Mouse (Mus musculus) lung, postnatal 4 days (tissue): Measurements from ENCODE around the gene Dhrs7c.

Experiments
- DNase-seq, 2 experiments: peaks; one replicate each; pipeline ENCODE4 v3.0.0; 2021

The Dhrs7c gene

DNA sequence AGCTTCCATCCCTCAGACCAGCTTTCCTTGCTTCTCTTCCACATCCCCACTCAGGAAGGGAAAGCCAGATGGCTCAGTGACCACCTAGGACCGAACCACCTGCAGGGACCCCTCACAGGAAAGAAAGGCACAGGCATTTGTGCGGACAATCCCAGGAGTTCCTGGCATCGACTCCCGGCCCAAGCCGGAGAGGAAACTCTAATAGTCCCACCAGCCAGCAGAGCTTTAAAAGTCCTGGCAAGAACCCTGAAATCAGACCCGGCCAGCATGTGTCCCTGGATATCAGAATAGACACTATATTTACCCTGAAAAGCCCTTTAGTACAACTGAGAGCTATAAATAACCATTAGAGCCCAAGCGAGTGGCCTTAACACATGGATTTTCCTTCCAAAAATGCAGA is at the start of gene Dhrs7c:
TSS of gene Dhrs7c (plus strand) at position 257 of the 400 bp plus-strand sequence.
- DNase-seq = no peak

DNA sequence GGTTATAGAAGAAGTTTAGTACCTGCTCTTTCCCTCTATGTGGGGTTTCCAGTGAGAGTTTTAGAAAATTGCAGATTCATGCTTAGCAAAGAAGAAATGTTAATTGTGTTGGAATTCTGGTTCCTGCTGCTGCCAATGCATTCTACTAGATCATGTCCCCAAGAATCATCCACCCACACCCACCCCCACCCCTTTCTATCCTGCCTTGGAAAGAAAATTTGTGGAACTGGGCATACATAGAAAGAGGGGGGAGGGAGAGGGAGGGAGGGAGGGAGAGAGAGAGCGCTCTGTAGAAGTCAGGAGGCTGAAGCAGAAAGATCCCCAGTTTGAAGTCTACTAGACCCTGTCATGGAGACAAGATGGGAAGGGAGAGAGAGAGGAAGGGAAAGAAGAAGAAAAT is 41.7 kb upstream of the Dhrs7c start:
- DNase-seq = no peak

DNA sequence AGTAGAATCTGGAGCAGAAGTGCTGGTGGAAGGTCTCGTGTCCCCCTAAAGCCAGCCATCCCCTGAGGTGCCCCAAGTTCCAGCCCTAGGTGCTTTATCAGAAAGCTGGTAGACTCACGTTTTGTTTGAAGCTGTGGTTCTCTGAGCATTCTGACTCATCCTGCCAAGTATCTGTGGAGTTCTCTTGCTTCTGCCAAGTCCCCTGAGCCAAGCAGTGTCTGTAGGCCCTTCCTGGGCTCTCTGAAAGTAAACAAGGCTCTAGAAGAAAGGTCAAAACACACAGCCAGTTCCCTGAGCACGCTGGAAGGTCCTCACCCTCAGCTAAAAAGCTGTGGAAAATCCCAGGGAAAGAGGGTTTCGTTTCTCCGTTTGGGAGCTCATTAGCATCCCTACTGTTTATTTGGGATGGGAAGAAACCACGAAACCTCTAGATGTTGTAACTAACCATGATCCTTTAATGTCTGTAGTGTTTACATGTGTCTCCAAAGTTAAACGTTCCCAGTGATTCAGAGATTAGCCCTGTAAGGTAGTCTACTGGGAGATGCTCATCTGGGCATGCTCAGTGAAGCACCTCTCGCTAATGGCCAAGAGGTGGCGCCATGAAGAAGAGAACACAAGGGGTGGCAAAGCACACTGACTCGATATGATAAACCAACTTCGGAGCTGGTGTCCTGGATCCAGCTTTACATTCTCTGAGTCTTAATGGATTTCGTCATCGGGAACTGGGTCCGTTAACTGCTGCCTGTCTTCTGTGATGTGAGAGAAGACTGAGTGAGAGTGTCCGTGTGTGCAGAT is 40.4 kb upstream of the Dhrs7c start:
- peak in 1 of 2 experiments; percentile 6 for DNase-seq

DNA sequence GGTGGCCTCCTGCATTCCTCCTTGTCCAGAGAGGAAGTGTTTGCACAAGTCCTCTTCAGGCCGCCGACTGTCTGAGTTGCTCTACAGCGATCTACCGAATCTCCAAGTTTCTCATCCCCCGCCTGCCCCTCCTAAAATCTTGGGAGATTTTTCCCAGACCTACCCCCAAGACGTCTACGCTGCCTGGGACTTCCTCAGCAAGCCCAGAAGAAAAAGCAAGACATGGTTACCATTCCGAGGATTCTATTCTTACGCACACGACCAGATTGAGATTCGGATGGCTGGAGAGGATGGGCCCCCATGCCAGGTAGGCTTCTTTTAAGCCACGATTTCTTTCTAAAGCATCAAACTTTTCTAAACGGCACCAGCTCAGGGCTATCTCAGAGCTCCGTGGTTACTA is 26.9 kb upstream of the Dhrs7c start, which contains the start of gene Glp2r:
TSS of gene Glp2r (minus strand) at position 101 of the 400 bp plus-strand sequence.
- no peak for DNase-seq

DNA sequence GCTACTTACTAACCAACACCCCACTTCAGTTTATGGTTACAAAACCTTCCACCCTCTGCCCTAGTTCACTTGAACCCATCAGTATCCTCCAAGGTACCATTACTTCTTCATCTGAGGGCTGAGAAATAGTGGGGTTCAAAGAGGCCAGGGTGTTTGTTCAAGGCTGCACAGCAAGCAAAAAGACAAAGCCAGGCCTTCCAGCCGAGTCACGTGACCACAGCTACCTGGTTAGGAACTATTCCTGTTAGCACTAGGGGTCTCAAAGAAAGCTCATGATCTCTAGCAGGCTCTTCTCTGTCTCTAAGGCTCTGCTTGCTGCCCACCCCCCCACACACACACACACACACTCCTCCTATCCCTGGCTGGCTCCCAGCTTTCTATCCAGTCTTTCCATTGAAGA is 26.3 kb upstream of the Dhrs7c start:
- DNase-seq = no peak

DNA sequence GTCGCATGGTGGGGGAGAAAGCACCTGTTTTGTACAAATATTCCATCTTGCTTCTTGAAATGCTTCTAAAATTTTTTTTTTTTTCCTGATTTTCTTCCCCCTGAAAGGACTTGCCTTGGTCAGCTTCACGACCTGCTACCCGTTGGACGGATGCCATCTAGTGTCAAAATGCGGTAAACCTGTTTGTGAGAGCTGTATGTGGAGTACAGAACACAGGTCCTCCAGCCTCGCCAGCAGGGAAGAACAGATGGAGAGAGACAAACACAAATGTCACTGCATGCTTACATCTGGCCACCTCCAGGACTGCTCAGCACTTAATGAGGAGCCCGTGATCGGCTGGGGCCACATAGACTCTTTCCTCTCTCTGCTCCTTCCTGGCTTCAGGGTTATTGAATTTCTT is 25.4 kb upstream of the Dhrs7c start:
- peak; percentile 24 to 34 for DNase-seq

DNA sequence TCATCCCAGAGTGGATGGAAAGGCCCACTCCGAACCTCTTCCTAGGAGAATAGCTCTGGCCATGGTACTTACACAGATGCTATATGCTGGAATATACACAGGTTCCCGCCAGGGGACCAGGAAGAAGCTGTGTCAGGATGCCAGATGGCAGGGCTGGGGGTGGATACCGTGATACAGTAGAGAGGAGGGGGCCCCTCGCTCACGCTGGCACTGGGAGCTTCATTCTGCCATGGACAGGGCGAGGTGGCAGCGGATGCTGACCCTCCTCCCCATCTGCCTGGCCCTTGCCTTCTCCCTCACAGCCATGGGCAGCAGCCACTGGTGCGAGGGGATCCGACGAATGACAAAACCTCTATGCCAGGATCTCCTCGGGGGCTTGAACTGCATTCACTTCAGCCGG is 23.6 kb upstream of the Dhrs7c start, which contains the start of gene Gsg1l2:
TSS of gene Gsg1l2 (plus strand) at position 230 of the 400 bp plus-strand sequence.
- no peak for DNase-seq

DNA sequence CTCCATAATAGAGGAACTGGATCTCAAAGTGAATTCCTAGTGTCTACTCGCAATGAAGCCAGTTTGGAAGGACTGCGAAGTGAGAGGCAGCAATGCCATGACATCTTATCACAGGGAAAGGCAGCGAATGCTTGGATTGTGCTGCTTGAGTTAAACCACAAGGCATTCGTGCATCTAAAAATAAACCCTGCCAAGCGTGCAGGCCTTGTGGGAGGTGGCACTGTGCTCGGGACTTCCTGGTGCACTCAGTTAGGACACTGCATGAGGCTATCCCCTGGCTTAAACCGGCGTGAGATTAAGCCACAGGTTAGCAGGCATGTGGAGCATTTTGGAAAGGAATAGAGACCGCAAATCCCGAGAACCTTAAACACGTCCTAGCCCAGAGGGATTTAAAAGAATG is 7.8 kb upstream of the Dhrs7c start:
- DNase-seq = no peak

DNA sequence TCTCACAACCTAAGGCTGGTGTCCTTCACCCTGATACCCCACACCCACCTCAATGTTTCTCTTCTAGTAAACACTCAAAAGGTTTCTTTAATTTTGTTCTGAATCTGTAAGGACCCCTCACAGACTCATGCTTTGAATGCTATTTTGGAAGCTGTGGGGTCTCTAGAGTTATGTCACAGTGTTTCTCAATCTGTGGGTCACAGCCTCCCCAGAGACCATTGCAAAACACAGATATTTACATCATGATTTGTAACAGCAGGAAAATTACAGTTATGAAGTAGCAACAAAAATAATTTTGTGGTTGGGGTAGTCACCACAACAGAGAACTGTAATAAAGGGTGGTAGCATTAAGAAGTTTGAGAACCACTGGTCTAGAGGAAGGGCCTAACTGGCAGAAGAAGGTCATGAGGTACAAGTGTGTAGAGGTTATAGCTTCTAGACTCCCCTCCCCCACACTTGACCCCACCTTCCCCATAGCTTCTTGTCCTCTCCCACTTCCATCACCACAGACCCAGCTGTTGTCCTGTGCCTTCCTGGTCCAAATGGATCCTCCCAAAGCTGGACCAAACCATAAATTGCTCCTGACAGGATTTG is 2.2 kb downstream of the Dhrs7c start:
- no peak for DNase-seq

DNA sequence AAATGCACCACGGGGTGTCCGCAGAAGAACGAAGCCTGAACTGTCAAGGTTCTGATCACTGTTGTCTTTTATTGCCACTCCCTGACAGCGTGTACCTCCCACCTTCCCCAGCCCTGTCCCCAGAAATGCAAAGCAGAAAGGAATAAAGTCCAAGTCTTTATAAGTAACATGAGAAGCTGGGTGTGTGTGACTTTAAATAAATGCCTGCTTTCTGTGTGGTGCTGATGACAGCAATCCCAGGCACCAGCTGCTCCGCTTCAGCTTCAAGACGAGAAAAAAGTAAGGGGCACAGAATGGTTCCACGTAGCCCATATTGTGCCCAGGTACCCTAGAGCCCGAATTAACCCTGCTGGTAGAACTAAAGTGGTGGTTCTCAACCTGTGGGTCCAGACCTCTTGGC is 3.2 kb downstream of the Dhrs7c start:
- no peak for DNase-seq

DNA sequence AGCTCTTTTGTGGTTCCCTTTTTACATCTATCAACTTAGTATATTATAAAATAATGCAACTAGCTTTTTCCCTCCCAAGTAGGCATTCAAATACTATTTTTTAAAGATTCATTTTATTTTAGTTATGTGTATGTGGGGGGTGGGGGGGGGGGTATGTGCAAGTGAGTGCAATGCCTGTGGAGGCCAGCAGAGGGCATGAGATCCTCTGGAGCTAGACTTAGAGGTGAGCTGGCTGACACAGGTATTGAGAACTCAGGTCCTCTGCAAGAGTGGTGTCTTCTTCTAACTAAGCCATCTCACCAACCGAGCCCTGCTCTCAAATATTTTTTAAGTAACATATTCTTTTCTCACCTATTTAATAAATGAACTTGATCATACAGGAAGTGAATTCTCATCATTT is 7.6 kb downstream of the Dhrs7c start:
- DNase-seq = no peak

DNA sequence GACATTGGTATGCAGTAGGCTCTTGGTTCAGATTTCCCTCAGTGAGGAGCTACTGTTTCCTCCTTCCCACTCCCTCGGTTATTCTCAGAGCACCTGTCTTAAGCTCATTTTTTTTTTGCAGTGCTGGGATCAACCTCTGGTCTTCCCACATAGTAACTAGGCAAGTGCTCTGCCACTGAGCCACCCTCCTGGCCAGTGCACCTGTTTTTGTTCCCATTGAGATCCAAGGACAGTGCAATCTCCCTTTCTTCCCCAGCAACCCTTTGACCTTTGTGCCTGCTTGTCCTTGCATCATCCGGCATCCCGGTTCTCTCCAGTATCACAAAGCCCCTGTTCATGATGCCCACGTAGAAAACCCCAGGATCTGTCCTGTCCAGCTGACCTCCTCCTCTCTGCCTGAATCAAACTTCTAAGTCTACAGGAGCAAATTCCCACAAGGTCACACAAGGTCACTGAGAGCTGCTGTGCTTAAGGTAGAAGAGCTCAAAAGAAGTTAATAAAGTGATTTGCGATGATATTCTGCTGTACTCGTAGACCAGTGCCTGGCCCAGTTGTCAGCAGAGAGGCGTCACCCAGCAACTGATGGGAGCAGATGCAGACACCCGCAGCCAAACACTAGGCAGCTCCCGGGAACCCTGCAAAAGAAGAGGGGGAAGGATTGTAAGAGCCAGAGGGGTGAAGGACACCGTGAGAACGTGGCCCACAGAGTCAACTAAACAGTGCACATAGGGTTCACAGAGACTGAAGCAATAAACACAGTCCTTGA is 9.0 kb downstream of the Dhrs7c start:
- no peak for DNase-seq

DNA sequence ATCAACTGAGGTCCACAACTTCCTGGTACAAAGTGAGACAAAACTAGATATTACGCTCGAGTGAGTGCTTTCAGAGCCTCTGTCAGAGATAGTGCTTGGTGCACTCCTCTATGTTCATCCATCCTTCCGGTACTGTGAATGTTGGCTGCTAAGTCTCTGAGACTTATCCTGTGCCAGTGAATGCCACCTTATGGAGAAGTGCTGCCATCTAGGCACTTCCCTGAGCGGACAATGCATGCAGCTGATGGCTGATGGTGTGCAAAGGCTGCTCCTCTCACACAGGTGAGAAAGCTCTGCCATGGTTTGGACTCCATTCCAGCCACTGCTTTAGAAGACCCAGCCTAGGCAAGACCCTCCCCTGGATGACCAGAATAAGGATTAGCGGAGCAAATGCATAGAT is 10.1 kb downstream of the Dhrs7c start:
- no peak for DNase-seq

DNA sequence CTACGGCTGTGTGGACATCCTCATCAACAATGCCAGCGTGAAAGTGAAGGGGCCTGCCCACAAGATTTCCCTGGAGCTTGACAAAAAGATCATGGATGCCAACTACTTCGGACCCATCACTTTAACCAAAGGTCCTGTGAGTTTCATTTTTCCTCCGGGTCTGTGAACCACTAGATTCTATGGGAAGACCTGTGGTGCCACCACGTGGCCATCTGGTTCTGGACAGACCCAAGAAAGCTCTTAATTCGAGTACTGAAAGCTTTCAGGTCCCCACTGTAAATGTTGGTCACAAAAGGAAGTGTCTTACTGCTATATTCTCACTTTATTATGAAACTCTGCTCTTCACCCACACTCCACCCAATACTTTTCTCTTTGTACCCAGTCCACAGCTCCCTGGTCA is 13.5 kb downstream of the Dhrs7c start:
- DNase-seq = peak in 1 of 2 experiments; percentile 11

DNA sequence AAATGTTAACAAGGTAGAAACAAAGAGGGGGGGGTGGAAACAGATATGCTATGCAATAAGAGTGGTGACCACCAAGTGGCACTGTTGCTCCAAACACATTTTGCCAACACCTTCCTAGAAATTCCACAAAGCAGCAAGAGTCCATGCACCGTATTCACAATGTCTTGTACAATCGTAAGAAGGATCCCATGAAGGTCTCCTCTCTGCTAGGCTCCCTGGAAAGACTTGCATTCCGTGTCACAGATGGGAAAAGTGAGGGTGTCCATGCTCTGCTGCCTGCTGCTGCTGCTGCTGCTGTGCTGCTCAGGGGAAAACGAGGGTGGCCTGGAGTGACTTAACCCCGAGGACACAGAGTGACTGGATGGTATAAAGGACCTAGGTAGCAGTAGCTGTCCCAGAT is 21.6 kb downstream of the Dhrs7c start:
- DNase-seq = peak in 1 of 2 experiments; percentile 55

DNA sequence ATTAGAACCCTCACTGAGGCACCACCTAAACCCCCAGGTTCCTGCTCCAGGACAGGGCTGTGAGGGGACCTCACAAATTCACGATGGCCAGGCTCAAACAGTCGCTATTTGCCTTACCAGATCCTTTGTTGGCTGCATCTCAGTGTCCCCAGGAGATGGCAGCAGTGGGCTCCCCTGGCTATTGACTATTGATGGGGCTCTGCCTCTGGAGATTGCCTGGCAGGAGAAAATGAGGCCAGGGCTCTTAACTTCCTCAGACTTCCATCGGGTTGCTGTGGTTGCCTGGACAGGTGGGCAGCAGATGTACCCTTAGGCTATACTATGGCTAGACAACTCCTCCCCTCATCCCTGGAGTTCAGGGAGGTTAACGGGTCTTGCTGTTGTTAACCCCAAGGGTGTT is 22.2 kb downstream of the Dhrs7c start:
- peak; percentile 67 to 77 for DNase-seq

DNA sequence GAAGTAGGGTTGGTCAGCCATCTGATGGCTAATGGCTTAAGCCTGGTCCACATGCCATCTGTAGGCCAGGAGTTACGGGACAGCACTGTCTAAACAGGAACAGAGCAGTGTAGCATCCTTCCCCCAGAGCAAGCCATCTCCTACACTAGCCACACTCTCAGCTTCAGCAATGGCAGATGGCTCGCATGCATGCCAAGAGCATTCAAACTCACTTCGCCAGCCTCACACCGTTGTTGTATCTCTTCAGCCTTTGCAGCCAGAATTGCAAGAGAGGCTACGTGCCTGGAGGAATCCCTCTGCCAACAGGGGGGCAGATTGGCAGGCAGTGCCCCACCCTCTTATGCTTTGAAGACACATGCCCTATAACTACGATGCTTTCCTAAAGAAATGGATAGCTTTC is 23.6 kb downstream of the Dhrs7c start:
- DNase-seq = no peak

DNA sequence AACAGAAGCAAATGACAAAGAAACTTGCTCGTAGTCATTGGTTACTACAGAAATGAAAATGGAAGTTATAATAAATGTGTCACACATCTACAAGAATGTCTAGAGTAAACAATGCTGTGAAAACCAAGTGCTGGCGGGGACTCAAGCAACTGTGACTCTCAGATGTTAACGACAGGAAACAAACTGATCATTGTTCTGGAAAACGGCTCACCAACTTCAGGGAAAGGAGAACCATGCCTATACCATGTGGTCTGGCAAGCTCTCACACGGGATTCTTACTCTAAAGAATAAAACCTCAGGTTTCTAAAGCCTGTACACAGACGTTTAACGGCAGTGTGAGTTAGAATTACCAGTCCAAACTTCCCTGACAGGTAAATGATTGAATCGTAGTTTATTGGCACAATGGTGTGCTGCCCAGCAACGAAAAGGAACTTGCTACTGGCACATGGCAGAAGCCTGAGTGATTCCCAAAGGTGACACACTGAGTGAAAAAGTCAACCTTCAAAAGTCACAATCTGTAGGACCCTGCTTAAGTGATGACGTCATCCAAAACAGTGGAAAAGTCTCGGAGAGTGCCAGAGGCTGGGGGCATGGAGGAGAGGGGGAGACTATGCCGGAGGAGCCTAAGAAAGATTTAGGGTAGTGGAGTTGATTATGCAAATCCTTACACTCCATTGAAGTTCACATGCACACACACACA is 30.5 kb downstream of the Dhrs7c start:
- peak; percentile 58 to 61 for DNase-seq

DNA sequence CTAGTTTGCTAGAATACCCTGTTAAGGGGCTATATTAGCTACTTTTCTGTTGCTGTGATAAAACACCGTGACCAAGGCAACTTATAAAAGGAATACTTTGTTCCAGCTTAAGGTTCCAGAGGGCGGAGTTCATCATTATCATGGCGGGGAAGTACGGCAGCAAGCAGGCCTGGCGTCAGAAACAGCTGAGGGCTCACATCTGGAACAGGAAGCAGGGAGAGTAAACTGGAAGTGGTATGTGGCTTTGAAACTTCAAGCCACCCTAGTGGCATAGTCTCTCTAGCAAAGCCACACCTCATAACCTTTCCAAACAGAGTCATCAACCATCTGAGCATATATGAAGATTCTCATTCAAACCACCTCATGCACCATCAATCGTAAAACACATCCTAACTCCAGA is 31.5 kb downstream of the Dhrs7c start:
- no peak for DNase-seq

DNA sequence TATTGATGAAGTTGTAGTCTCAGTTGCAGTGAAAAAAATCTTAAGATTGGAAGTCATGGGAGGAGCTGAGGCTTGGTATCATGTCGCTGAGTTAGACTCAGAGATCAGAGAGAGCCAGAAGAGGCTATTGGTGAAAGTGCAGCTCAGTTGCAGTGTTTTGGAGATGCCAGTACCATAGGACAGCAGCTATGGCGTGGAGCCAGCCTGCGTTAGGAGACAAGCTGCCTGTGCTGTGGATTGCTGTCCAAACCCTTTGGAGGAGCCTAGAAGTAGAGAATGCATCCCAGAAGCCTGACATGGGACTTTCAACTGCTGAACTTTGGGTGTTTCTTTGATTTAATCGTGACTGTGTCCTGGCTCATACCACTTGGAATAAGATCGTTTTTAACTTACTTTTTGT is 33.8 kb downstream of the Dhrs7c start:
- peak; percentile 19 to 57 for DNase-seq

DNA sequence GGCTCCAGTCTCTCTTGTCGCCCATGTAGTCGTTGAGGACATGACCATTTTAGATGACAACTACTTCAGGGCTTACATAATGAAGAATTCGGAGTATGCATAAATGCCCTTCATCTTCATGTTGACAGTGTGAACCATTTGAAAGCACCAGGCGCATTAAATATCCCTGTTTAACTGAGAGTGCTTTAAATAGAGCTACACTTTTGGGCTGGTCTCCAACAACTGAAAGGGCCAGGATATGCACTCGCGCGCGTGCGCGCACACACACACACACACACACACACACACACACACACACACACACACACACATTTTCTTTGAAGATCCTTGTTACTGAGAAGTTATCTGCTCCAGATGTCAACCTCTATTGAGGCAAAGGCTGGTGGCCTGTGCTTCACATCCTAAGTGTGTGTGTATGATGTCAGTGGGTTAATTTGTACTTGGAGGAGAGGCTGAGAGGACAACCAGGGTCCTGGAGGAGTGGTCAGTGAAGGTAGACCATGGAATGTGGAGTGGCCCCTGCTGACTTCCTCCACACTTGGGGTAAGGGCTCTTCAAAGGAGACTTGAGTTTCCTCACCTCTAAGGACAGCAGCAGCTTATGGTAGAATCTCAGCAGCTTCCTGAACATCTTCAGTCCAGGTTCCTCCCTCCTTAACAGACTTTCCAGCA is 37.6 kb downstream of the Dhrs7c start:
- DNase-seq = peak; percentile 37 to 74

DNA sequence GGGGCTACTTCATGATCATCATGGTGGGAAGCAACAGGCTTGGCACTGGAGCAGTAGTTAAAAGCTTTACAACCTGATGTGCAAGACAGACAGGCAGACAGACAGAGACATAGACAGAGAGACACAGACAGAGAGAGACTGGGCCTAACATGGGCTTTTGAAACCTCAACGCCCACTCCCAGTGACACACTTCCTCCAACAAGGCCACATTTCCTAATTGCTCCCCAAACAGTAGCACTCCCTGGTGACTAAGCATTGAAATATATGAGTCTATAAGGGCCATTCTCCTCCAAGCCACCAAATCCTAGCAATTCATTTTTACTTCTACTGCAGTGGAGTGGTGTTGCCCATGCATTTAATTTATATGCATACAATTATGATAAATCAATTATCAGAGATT is 41.8 kb downstream of the Dhrs7c start:
- no peak for DNase-seq

DNA sequence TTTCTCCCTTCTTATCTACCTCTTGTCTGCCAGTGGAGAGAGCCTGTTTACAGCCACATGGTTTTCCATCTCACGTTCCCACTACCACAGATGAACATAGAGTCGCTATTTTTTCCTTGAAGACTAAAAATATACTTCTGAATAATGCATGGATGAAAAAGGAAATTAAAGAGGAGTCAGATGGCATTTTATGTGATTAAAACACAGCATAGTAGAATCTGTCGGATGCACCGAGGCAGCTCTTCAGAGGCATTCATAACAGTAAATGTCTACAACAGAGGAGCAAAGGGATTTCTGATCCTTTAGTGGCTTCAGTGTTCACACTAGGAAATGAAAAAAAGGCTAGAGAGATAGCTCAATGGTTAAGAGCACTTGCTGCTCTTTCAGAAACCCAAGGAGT is 47.2 kb downstream of the Dhrs7c start:
- no peak for DNase-seq
